Mouse (Mus musculus): ENCODE data around the gene Twf1. TPM values are rescaled to one million over a fixed set of nuclear protein-coding genes. Genes with fewer than 3 reads are reported as not detected.
A peak's percentile ranks its signal among the peaks of the same experiment; 100 is the strongest.

The Twf1 gene
- total RNA-seq, 1 experiment from 2014 or later, result 36.1 TPM

GRCm38 (mm10) chr15:94582000-94582593 lies 7.6 kb downstream of the Twf1 start:
- no peak for ATAC-seq (ENCODE audit: extremely low read depth, insufficient number of reproducible peaks, low FRiP score, poor library complexity, severe bottlenecking)

- no peak for ATAC-seq (ENCODE audit: extremely low read depth, insufficient number of reproducible peaks, low FRiP score, poor library complexity, severe bottlenecking)
Measured at GRCm38 (mm10) chr15:94574566-94575268, 15.0 kb downstream of the Twf1 start.

- no peak for ATAC-seq (ENCODE audit: extremely low read depth, insufficient number of reproducible peaks, low FRiP score, poor library complexity, severe bottlenecking)
Measured at GRCm38 (mm10) chr15:94572746-94573145, 16.9 kb downstream of the Twf1 start.

- no peak for ATAC-seq (ENCODE audit: extremely low read depth, insufficient number of reproducible peaks, low FRiP score, poor library complexity, severe bottlenecking)
Measured at GRCm38 (mm10) chr15:94571501-94571900, 18.2 kb downstream of the Twf1 start.

GRCm38 (mm10) chr15:94568496-94569182 lies 21.1 kb downstream of the Twf1 start:
- no peak for ATAC-seq (ENCODE audit: extremely low read depth, insufficient number of reproducible peaks, low FRiP score, poor library complexity, severe bottlenecking)

- ATAC-seq (ENCODE audit: extremely low read depth, insufficient number of reproducible peaks, low FRiP score, poor library complexity, severe bottlenecking), result peak; percentile 97
Measured at GRCm38 (mm10) chr15:94565854-94566253, 23.8 kb downstream of the Twf1 start.

- ATAC-seq (ENCODE audit: extremely low read depth, insufficient number of reproducible peaks, low FRiP score, poor library complexity, severe bottlenecking), result no peak
Measured at GRCm38 (mm10) chr15:94564909-94565308, 24.8 kb downstream of the Twf1 start.

GRCm38 (mm10) chr15:94558895-94559656 lies 30.6 kb downstream of the Twf1 start:
- no peak for ATAC-seq (ENCODE audit: extremely low read depth, insufficient number of reproducible peaks, low FRiP score, poor library complexity, severe bottlenecking)

GRCm38 (mm10) chr15:94557442-94557841 lies 32.2 kb downstream of the Twf1 start:
- ATAC-seq (ENCODE audit: extremely low read depth, insufficient number of reproducible peaks, low FRiP score, poor library complexity, severe bottlenecking), result peak; percentile 96

GRCm38 (mm10) chr15:94553536-94553935 lies 36.2 kb downstream of the Twf1 start:
- ATAC-seq (ENCODE audit: extremely low read depth, insufficient number of reproducible peaks, low FRiP score, poor library complexity, severe bottlenecking), result no peak

GRCm38 (mm10) chr15:94544844-94545243 lies 44.8 kb downstream of the Twf1 start:
- ATAC-seq (ENCODE audit: extremely low read depth, insufficient number of reproducible peaks, low FRiP score, poor library complexity, severe bottlenecking), result no peak

GRCm38 (mm10) chr15:94544052-94544636 lies 45.5 kb downstream of the Twf1 start:
- ATAC-seq (ENCODE audit: extremely low read depth, insufficient number of reproducible peaks, low FRiP score, poor library complexity, severe bottlenecking), result no peak

- peak; percentile 95 for ATAC-seq (ENCODE audit: extremely low read depth, insufficient number of reproducible peaks, low FRiP score, poor library complexity, severe bottlenecking)
Measured at GRCm38 (mm10) chr15:94543409-94544051, 46.2 kb downstream of the Twf1 start, which contains the start of the genes Pus7l and Irak4. TSS of gene Pus7l (minus strand) at chr15:94543547. TSS of gene Irak4 (plus strand) at chr15:94543643.

GRCm38 (mm10) chr15:94542567-94543408 lies 46.9 kb downstream of the Twf1 start:
- peak; percentile 60 for ATAC-seq (ENCODE audit: extremely low read depth, insufficient number of reproducible peaks, low FRiP score, poor library complexity, severe bottlenecking)

GRCm38 (mm10) chr15:94539296-94539695 lies 50.4 kb downstream of the Twf1 start:
- no peak for ATAC-seq (ENCODE audit: extremely low read depth, insufficient number of reproducible peaks, low FRiP score, poor library complexity, severe bottlenecking)

- no peak for ATAC-seq (ENCODE audit: extremely low read depth, insufficient number of reproducible peaks, low FRiP score, poor library complexity, severe bottlenecking)
Measured at GRCm38 (mm10) chr15:94535521-94535920, 54.2 kb downstream of the Twf1 start.

- no peak for ATAC-seq (ENCODE audit: extremely low read depth, insufficient number of reproducible peaks, low FRiP score, poor library complexity, severe bottlenecking)
Measured at GRCm38 (mm10) chr15:94532956-94533355, 56.7 kb downstream of the Twf1 start.

GRCm38 (mm10) chr15:94532306-94532705 lies 57.4 kb downstream of the Twf1 start:
- ATAC-seq (ENCODE audit: extremely low read depth, insufficient number of reproducible peaks, low FRiP score, poor library complexity, severe bottlenecking), result no peak
